Mouse (Mus musculus): ENCODE data around the gene Rdh16.

DNA sequence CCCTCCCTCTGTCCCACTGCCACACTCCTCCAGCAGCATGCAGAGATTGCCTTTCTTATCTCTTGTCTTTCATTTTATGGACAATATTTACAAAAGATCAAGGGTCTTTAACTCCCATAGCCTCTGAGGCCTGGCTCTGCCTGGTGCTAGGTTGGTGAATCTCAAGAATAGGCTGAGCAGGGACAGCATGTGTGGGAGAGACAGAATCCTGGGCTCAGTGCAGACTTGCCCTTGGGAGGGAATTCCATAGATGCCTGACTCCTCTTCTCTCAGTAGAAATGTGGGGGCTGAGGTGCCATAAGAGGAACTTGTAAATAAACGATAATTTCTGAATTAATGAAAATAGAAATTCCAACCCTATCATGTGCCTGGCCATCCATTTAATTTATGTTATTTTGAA lies 34.4 kb upstream of the Rdh16 start:
- TF ChIP-seq POLR2A (IDR thresholded peaks at IDR 0.05; ENCODE audit: insufficient read length, low read depth) (no peak), MYOD1 (IDR thresholded peaks at IDR 0.05; ENCODE audit: control insufficient read depth in 1 of 3, insufficient read length in 2 of 3, low read depth in 2 of 3) (no peak)
